Mouse (Mus musculus) lung, postnatal 10 days (tissue): Measurements from ENCODE around the gene Col1a1.
"Not testable (repeated sequence)": the region's sequence is repeated elsewhere in the genome, so short reads cannot be mapped to it uniquely, and the experiment has no call there.

Experiments
- DNase-seq: peaks from one replicate; pipeline ENCODE4 v3.0.0; 2021

Col1a1 gene

GRCm38 (mm10) chr11:94938296-94938695 lies 2.3 kb downstream of the Col1a1 start:
- DNase-seq = no peak

- peak; percentile 88 for DNase-seq
These were observed 3.3 kb downstream of the Col1a1 start for GRCm38 (mm10) chr11:94939280-94939679.

GRCm38 (mm10) chr11:94941121-94941520 lies 5.1 kb downstream of the Col1a1 start:
- no peak for DNase-seq

- no peak for DNase-seq
These were observed 5.8 kb downstream of the Col1a1 start for GRCm38 (mm10) chr11:94941776-94942175.

GRCm38 (mm10) chr11:94942282-94943023 lies 6.4 kb downstream of the Col1a1 start:
- DNase-seq = peak; percentile 59

- no peak for DNase-seq
These were observed 7.0 kb downstream of the Col1a1 start for GRCm38 (mm10) chr11:94943054-94943453.

GRCm38 (mm10) chr11:94944295-94944694 lies 8.3 kb downstream of the Col1a1 start:
- DNase-seq = no peak

GRCm38 (mm10) chr11:94945236-94945635 lies 9.2 kb downstream of the Col1a1 start:
- DNase-seq = no peak

GRCm38 (mm10) chr11:94952169-94952568 lies 16.1 kb downstream of the Col1a1 start:
- no peak for DNase-seq

GRCm38 (mm10) chr11:94955103-94955502 lies 19.1 kb downstream of the Col1a1 start:
- DNase-seq = no peak

- DNase-seq = peak; percentile 66
These were observed 21.7 kb downstream of the Col1a1 start for GRCm38 (mm10) chr11:94957693-94958064.

- DNase-seq = peak; percentile 93
These were observed 22.2 kb downstream of the Col1a1 start for GRCm38 (mm10) chr11:94958065-94958858.

- no peak for DNase-seq
These were observed 26.6 kb downstream of the Col1a1 start for GRCm38 (mm10) chr11:94962534-94963101.

GRCm38 (mm10) chr11:94967419-94967818 lies 31.4 kb downstream of the Col1a1 start, which contains the start of gene Hils1:
TSS of gene Hils1 (plus strand) at chr11:94967593.
- no peak for DNase-seq

- no peak for DNase-seq
These were observed 32.2 kb downstream of the Col1a1 start for GRCm38 (mm10) chr11:94968187-94968586.

- DNase-seq = not testable (repeated sequence)
These were observed 33.7 kb downstream of the Col1a1 start for GRCm38 (mm10) chr11:94969709-94970108.

- peak; percentile 91 for DNase-seq
These were observed 34.4 kb downstream of the Col1a1 start for GRCm38 (mm10) chr11:94970210-94970943.

- no peak for DNase-seq
These were observed 36.0 kb downstream of the Col1a1 start for GRCm38 (mm10) chr11:94971895-94972615.

- no peak for DNase-seq
These were observed 36.9 kb downstream of the Col1a1 start for GRCm38 (mm10) chr11:94972887-94973286.

GRCm38 (mm10) chr11:94973313-94973712 lies 37.3 kb downstream of the Col1a1 start:
- DNase-seq = no peak

- no peak for DNase-seq
These were observed 38.9 kb downstream of the Col1a1 start for GRCm38 (mm10) chr11:94974951-94975350.

GRCm38 (mm10) chr11:94976199-94976598 lies 40.2 kb downstream of the Col1a1 start, which contains the start of gene Sgca:
TSS of gene Sgca (minus strand) at chr11:94976327.
- no peak for DNase-seq
